Mouse (Mus musculus) regulatory T cell (primary cell): ENCODE measurements around the gene S1pr5.
"Not testable (repeated sequence)": the region's sequence is repeated elsewhere in the genome, so short reads cannot be mapped to it uniquely, and the experiment has no call there.

ENCODE experiments used
- in situ Hi-C: fragments of 300-600 bp; cut with MboI, MseI; formaldehyde crosslinking; loops from one replicate; pipeline ENCODE4 v1.15.1; 2025; ENCODE audit warnings: high pct_unique_total_duplicates

Gene S1pr5

DNA sequence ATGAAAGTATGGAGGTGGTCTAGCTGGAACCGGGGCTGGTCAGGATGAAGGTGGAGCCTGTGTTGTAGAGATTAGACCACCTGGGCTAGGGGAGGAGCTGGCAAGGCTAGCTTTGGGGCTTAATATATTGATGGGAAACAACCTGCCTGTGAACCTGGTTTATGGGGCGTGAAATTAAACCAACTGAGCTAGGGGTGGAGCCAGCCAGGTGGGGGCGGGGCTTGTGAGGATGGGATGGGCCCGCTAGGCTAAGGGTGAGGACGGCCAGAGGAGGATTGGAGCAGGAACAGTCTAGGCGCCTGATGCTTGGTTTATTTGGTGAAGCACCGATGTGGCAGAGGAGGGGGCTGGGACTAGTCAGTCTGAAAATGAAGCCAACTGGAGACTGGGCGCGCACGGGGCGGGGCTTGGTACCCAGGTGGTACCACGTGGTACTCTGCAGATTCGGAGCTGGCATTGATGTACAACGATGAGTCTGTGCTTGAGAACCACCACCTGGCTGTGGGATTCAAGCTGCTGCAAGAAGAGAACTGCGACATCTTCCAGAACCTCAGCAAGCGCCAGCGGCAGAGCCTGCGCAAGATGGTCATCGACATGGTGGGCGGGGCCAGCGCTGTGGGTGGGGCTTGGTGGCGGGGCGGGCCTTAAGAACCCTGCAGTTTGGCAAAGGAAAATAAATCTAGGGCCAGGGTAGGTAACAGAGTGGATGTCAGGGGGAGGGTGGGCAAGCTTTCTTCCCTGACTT lies 43.5 kb downstream of the S1pr5 start:
- in situ Hi-C loops: no loop called here

DNA sequence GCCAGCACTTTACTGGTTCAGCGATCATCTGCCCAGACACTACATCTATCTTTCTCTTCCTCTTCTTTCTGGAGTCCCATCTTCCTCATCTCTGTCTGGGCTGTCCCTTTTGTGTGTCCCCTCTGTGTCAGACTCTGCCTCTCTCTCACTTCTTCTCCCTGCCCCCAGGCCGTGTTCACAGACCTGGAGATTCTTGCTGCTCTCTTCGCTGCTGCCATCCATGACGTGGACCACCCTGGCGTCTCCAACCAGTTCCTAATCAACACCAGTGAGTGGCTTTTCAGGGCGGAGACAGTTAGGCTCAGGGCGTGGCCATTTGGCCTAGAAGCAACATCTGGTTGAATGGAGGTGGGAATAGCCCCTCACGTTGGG lies 44.1 kb downstream of the S1pr5 start:
- in situ Hi-C loops: no loop called here

DNA sequence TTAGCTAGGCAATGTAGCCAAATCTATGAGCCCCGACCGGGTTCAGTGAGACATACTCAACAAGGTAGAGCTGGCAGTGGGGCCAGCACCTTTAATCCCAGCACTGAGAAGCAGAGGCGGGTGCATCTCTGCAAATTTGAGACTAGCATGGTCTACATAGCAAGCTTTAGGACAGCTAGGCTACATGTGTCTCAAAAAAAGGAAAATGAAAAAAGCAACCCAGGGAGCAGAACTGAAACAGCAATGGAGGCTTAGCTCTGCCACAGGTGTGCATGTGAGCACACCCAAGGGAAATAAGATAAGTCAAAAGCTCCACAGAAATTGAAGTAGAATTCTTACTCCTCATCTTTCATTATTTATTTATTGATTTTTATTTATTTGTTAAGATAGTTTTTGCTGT lies 49.3 kb downstream of the S1pr5 start:
- in situ Hi-C loops: no loop called here

DNA sequence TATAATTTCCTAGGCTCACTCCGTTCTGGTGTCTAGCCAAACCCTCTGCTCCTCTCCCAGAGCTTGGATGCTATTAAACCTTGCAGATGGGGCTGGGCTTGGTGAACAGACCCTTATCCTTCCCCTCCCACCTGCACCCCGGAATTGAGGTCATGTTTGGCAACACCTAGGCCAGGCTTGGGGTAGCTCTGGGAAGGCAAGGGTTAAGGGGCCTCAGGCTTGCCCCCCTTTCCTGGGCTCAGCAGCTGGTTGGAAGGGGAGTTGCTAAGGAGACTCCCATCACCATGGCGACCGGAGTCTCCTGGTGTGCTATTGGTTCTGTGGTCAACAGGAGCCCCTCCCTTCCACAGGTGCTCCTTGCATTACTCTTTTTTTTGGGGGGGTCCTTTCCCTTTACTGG lies 50.3 kb downstream of the S1pr5 start:
- in situ Hi-C loops: no loop called here

DNA sequence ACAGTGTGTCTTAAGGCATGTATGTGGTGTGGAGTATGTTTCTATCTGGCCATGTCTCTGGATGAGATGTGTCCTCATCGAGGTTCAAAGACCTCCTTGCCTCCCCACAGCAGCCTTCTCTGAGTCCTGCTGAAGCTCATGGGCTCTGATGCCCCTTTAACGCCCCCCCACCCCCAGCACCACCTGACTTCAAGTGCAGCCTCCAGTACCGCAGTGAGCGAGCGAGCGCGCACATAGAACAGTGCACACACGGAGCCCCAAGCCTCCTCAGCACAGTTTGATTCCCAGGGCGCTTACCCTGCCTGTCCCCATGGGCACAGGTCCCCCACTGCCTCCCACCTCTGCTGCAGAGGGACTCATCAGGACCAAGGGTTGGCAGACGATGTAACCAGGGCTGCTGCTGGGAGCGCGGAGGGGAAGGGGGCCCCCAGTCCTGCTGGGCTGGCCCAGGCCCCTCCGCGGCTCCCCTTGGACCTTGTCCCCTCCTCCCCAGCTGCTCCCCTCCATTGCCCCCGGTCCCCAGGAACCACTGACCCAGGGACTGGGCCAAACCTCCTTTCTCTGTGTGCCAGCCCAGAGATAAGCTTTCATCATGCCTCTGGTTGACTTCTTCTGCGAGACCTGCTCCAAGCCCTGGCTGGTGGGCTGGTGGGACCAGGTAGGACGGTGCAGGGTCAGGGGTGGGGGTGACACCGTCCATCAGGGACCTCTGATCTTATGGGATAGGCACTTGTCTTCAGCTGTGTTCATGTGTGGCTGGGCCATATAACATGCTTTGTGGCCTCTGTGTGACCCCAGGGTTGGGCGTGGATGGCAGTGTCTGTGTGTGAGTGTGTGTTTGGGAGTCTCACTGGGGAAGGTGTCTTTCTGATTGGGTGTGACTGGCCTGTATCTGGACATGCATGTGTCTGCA lies 51.5 kb downstream of the S1pr5 start:
- in situ Hi-C loops: no loop called here

DNA sequence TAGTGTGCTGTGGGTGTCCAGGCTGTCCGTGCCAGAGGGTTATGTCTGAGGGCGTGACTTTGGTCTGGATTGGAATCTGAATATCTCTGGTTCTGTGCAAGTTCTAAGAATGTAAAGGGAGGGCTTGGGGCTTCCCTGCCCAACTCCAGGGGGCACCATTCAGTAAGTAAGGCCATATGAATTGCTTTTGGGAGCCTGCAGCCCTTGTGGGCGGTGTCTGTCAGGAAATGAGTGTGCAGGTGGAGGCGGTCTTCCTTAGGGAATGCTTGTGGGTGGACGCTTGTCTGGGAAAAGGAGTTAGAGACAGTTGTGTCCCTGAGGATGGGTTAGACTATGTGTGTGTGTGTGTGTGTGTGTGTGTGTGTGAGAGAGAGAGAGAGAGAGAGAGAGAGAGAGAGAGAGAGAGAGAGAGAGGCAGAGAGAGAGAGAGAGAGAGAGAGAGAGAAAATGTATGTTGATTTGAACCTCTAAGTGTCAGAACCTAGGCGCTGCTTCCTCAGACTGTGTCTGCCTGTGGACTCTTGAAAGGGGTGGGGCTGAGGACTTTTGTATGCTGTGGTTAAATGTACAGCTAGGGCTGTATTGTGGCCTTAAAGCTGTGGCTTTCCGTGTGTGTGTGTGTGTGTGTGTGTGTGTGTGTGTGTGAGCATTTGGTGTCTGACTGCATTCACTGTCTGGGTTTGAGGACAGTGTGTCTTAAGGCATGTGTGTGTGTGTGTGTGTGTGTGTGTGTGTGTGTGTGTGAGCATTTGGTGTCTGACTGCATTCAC lies 52.3 kb downstream of the S1pr5 start:
- in situ Hi-C loops: not testable (repeated sequence)

DNA sequence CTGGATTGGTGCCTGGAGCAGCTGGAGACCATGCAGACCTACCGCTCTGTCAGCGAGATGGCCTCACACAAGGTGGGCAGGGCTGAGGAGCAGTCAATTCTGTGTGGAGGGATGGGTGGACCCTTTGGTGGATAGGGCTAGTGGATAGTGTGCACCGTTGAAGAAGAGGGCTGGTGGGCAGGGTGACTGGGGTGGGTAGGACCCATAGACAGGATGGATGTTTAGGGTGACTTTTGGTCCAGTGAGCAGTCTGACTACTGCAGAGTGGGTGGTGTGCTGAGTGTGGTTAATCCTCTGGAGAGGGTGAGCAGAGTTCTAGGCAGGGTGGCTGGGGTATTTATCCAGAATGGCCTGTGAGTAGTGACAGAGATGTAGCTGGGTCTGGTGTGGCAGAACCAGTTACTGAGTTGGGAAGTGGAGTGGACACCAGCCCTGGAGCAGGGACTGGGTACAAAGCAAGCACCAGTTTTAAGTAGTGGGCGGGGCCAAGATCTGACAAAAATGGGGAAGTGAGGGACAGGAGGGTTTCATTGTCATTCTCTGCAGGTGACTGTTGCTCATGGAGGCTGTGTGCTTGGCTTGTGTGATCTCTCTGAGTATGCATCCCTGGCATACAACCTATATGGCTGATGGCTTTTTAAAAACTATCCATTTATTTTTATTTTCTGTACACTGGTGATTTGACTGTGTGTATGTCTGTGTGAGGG lies 53.3 kb downstream of the S1pr5 start:
- in situ Hi-C loops: no loop called here

DNA sequence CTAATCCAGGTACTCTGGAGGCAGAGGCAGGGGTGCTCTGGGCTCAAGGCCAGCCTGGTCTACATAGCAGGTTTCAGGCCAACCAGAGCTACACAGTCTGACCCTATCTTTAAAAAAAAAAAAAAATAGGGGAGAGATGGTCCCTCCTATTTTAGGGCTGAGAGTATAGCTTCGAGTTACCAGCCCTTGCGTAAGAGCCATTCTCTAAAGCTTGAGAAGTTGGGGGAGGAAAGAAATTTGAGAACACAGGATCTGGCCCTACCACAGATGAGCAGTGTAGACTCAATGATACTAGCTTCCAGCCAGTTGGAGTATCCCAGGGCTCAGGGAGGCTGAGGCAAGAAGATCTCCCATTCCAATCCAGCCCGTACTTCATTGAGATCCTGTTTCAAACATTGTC lies 54.5 kb downstream of the S1pr5 start:
- in situ Hi-C loops: no loop called here
